Mouse (Mus musculus): ENCODE results near the gene Pla2g16. TPM values are rescaled to one million over a fixed set of nuclear protein-coding genes. Genes with fewer than 3 reads are reported as not detected.

Pla2g16 gene
- polyA plus RNA-seq, 1 experiment from 2014 or later: 17.1 TPM

GRCm38 (mm10) chr19:7577710-7578109 is 20.5 kb downstream of the Pla2g16 start:
- no peaks in the 10 kb centered on the region for H3K36me3 ChIP-seq (ENCODE audit: control insufficient read depth, insufficient read depth, low read length)
- no peak overlapping the region for H3K4me2 ChIP-seq (ENCODE audit: low read depth, low read length)
- H3K4me3 ChIP-seq (ENCODE audit: low read length): no peak overlapping the region
- no peaks in the 10 kb centered on the region for H3K9me3 ChIP-seq (ENCODE audit: control insufficient read depth, low read length)
- no peaks in the 10 kb centered on the region for H3K4me1 ChIP-seq (replicated peaks; ENCODE audit: control insufficient read depth, insufficient read depth, low read length)
- no peaks in the 10 kb centered on the region for H3K27me3 ChIP-seq (ENCODE audit: control insufficient read depth, insufficient read depth, low read depth, low read length)
- 61% methylated on average over 3 of the region's 3 CpGs for WGBS
- H3K27ac ChIP-seq (ENCODE audit: low read length): no peak overlapping the region
- no peak overlapping the region for H3K9ac ChIP-seq (ENCODE audit: low read length)
- ATAC-seq (ENCODE audit: low read depth): no peak

- H3K36me3 ChIP-seq (ENCODE audit: control insufficient read depth, insufficient read depth, low read length): no peaks in the 10 kb centered on the region
- H3K27me3 ChIP-seq (ENCODE audit: control insufficient read depth, insufficient read depth, low read depth, low read length): no peaks in the 10 kb centered on the region
- no peak overlapping the region for H3K27ac ChIP-seq (ENCODE audit: low read length)
- no peaks in the 10 kb centered on the region for H3K9me3 ChIP-seq (ENCODE audit: control insufficient read depth, low read length)
- no peak overlapping the region for H3K4me2 ChIP-seq (ENCODE audit: low read depth, low read length)
- peak; percentile 36; the same call in 1 of the 2 replicates for ATAC-seq (ENCODE audit: low read depth)
- H3K9ac ChIP-seq (ENCODE audit: low read length): no peak overlapping the region
- no peaks in the 10 kb centered on the region for H3K4me1 ChIP-seq (replicated peaks; ENCODE audit: control insufficient read depth, insufficient read depth, low read length)
- no peak overlapping the region for H3K4me3 ChIP-seq (ENCODE audit: low read length)
- WGBS: 26% methylated on average over 5 of the region's 5 CpGs
Observed at GRCm38 (mm10) chr19:7581042-7581441, 23.8 kb downstream of the Pla2g16 start.

- no peak overlapping the region for H3K4me3 ChIP-seq (ENCODE audit: low read length)
- H3K9ac ChIP-seq (ENCODE audit: low read length): no peak overlapping the region
- H3K27ac ChIP-seq (ENCODE audit: low read length): no peak overlapping the region
- no peak for ATAC-seq (ENCODE audit: low read depth)
- H3K9me3 ChIP-seq (ENCODE audit: control insufficient read depth, low read length): no peaks in the 10 kb centered on the region
- H3K4me2 ChIP-seq (ENCODE audit: low read depth, low read length): no peak overlapping the region
- no peaks in the 10 kb centered on the region for H3K27me3 ChIP-seq (ENCODE audit: control insufficient read depth, insufficient read depth, low read depth, low read length)
- H3K36me3 ChIP-seq (ENCODE audit: control insufficient read depth, insufficient read depth, low read length): no peaks in the 10 kb centered on the region
- WGBS: 48% methylated on average over 7 of the region's 7 CpGs
- H3K4me1 ChIP-seq (replicated peaks; ENCODE audit: control insufficient read depth, insufficient read depth, low read length): no peaks in the 10 kb centered on the region
Observed at GRCm38 (mm10) chr19:7583101-7583500, 25.8 kb downstream of the Pla2g16 start.

- H3K27ac ChIP-seq (ENCODE audit: low read length): no peak overlapping the region
- H3K36me3 ChIP-seq (ENCODE audit: control insufficient read depth, insufficient read depth, low read length): no peaks in the 10 kb centered on the region
- H3K9ac ChIP-seq (ENCODE audit: low read length): no peak overlapping the region
- WGBS: 71% methylated on average over 3 of the region's 3 CpGs
- no peaks in the 10 kb centered on the region for H3K4me1 ChIP-seq (replicated peaks; ENCODE audit: control insufficient read depth, insufficient read depth, low read length)
- no peaks in the 10 kb centered on the region for H3K9me3 ChIP-seq (ENCODE audit: control insufficient read depth, low read length)
- H3K4me2 ChIP-seq (ENCODE audit: low read depth, low read length): no peak overlapping the region
- H3K27me3 ChIP-seq (ENCODE audit: control insufficient read depth, insufficient read depth, low read depth, low read length): no peaks in the 10 kb centered on the region
- ATAC-seq (ENCODE audit: low read depth): no peak
- no peak overlapping the region for H3K4me3 ChIP-seq (ENCODE audit: low read length)
Observed at GRCm38 (mm10) chr19:7583599-7583998, 26.3 kb downstream of the Pla2g16 start.

- H3K27me3 ChIP-seq (ENCODE audit: control insufficient read depth, insufficient read depth, low read depth, low read length): no peaks in the 10 kb centered on the region
- no peak overlapping the region for H3K4me3 ChIP-seq (ENCODE audit: low read length)
- H3K9ac ChIP-seq (ENCODE audit: low read length): no peak overlapping the region
- 84% methylated on average over 8 of the region's 8 CpGs for WGBS
- no peaks in the 10 kb centered on the region for H3K36me3 ChIP-seq (ENCODE audit: control insufficient read depth, insufficient read depth, low read length)
- H3K4me2 ChIP-seq (ENCODE audit: low read depth, low read length): no peak overlapping the region
- H3K9me3 ChIP-seq (ENCODE audit: control insufficient read depth, low read length): no peaks in the 10 kb centered on the region
- H3K4me1 ChIP-seq (replicated peaks; ENCODE audit: control insufficient read depth, insufficient read depth, low read length): no peaks in the 10 kb centered on the region
- ATAC-seq (ENCODE audit: low read depth): no peak
- no peak overlapping the region for H3K27ac ChIP-seq (ENCODE audit: low read length)
Observed at GRCm38 (mm10) chr19:7585279-7585678, 28.0 kb downstream of the Pla2g16 start.

- no peak for ATAC-seq (ENCODE audit: low read depth)
- Histone ChIP-seq H3K27me3 (ENCODE audit: control insufficient read depth, insufficient read depth, low read depth, low read length) (no peaks in the 10 kb centered on the region), H3K4me2 (ENCODE audit: low read depth, low read length) (no peak overlapping the region), H3K4me1 (replicated peaks; ENCODE audit: control insufficient read depth, insufficient read depth, low read length) (no peaks in the 10 kb centered on the region), H3K27ac (ENCODE audit: low read length) (no peak overlapping the region), H3K9me3 (ENCODE audit: control insufficient read depth, low read length) (no peaks in the 10 kb centered on the region), H3K9ac (ENCODE audit: low read length) (no peak overlapping the region), H3K4me3 (ENCODE audit: low read length) (no peak overlapping the region), H3K36me3 (ENCODE audit: control insufficient read depth, insufficient read depth, low read length) (no peaks in the 10 kb centered on the region)
- WGBS: 87% methylated on average over 6 of the region's 6 CpGs
Observed at GRCm38 (mm10) chr19:7585764-7586163, 28.5 kb downstream of the Pla2g16 start.

- no peaks in the 10 kb centered on the region; the same call in 1 of the 2 replicates for H3K4me1 ChIP-seq (replicated peaks; ENCODE audit: control insufficient read depth, insufficient read depth, low read length)
- H3K9ac ChIP-seq (ENCODE audit: low read length): no peak overlapping the region
- no peaks in the 10 kb centered on the region for H3K9me3 ChIP-seq (ENCODE audit: control insufficient read depth, low read length)
- no peak overlapping the region for H3K4me3 ChIP-seq (ENCODE audit: low read length)
- no peak overlapping the region for H3K27ac ChIP-seq (ENCODE audit: low read length)
- no peaks in the 10 kb centered on the region for H3K27me3 ChIP-seq (ENCODE audit: control insufficient read depth, insufficient read depth, low read depth, low read length)
- H3K36me3 ChIP-seq (ENCODE audit: control insufficient read depth, insufficient read depth, low read length): no peaks in the 10 kb centered on the region
- ATAC-seq (ENCODE audit: low read depth): no peak
- no peak overlapping the region for H3K4me2 ChIP-seq (ENCODE audit: low read depth, low read length)
Observed at GRCm38 (mm10) chr19:7590795-7591194, 33.5 kb downstream of the Pla2g16 start.

GRCm38 (mm10) chr19:7592018-7592417 is 34.8 kb downstream of the Pla2g16 start:
- no peaks in the 10 kb centered on the region for H3K27me3 ChIP-seq (ENCODE audit: control insufficient read depth, insufficient read depth, low read depth, low read length)
- 28% methylated on average over 3 of the region's 3 CpGs for WGBS
- no peaks in the 10 kb centered on the region; the same call in 1 of the 2 replicates for H3K4me1 ChIP-seq (replicated peaks; ENCODE audit: control insufficient read depth, insufficient read depth, low read length)
- H3K27ac ChIP-seq (ENCODE audit: low read length): no peak overlapping the region
- H3K36me3 ChIP-seq (ENCODE audit: control insufficient read depth, insufficient read depth, low read length): no peaks in the 10 kb centered on the region
- no peak overlapping the region for H3K4me3 ChIP-seq (ENCODE audit: low read length)
- no peak overlapping the region for H3K9ac ChIP-seq (ENCODE audit: low read length)
- H3K4me2 ChIP-seq (ENCODE audit: low read depth, low read length): no peak overlapping the region
- no peaks in the 10 kb centered on the region for H3K9me3 ChIP-seq (ENCODE audit: control insufficient read depth, low read length)
- ATAC-seq (ENCODE audit: low read depth): peak; percentile 23; the same call in 1 of the 2 replicates

- WGBS: 11% methylated on average over 2 of the region's 2 CpGs
- Histone ChIP-seq H3K36me3 (ENCODE audit: control insufficient read depth, insufficient read depth, low read length) (no peaks in the 10 kb centered on the region), H3K4me2 (ENCODE audit: low read depth, low read length) (no peak overlapping the region), H3K27ac (ENCODE audit: low read length) (no peak overlapping the region), H3K9me3 (ENCODE audit: control insufficient read depth, low read length) (no peaks in the 10 kb centered on the region), H3K4me1 (replicated peaks; ENCODE audit: control insufficient read depth, insufficient read depth, low read length) (no peaks in the 10 kb centered on the region; the same call in 1 of the 2 replicates), H3K4me3 (ENCODE audit: low read length) (no peak overlapping the region), H3K27me3 (ENCODE audit: control insufficient read depth, insufficient read depth, low read depth, low read length) (no peaks in the 10 kb centered on the region), H3K9ac (ENCODE audit: low read length) (no peak overlapping the region)
- peak; percentile 60; the same call in 1 of the 2 replicates for ATAC-seq (ENCODE audit: low read depth)
Observed at GRCm38 (mm10) chr19:7595534-7595933, 38.3 kb downstream of the Pla2g16 start.

- 24% methylated on average over 4 of the region's 4 CpGs for WGBS
- Histone ChIP-seq H3K27me3 (ENCODE audit: control insufficient read depth, insufficient read depth, low read depth, low read length) (no peaks in the 10 kb centered on the region), H3K36me3 (ENCODE audit: control insufficient read depth, insufficient read depth, low read length) (no peaks in the 10 kb centered on the region), H3K9ac (ENCODE audit: low read length) (no peak overlapping the region), H3K4me3 (ENCODE audit: low read length) (no peak overlapping the region), H3K9me3 (ENCODE audit: control insufficient read depth, low read length) (no peaks in the 10 kb centered on the region), H3K27ac (ENCODE audit: low read length) (no peak overlapping the region), H3K4me1 (replicated peaks; ENCODE audit: control insufficient read depth, insufficient read depth, low read length) (no peaks in the 10 kb centered on the region), H3K4me2 (ENCODE audit: low read depth, low read length) (no peak overlapping the region)
- ATAC-seq (ENCODE audit: low read depth): no peak
Observed at GRCm38 (mm10) chr19:7598481-7598880, 41.2 kb downstream of the Pla2g16 start.

Measured in lung, embryonic 16.5 days (tissue).